Mouse (Mus musculus): ENCODE results near the gene Erc2.

Erc2 gene

DNA sequence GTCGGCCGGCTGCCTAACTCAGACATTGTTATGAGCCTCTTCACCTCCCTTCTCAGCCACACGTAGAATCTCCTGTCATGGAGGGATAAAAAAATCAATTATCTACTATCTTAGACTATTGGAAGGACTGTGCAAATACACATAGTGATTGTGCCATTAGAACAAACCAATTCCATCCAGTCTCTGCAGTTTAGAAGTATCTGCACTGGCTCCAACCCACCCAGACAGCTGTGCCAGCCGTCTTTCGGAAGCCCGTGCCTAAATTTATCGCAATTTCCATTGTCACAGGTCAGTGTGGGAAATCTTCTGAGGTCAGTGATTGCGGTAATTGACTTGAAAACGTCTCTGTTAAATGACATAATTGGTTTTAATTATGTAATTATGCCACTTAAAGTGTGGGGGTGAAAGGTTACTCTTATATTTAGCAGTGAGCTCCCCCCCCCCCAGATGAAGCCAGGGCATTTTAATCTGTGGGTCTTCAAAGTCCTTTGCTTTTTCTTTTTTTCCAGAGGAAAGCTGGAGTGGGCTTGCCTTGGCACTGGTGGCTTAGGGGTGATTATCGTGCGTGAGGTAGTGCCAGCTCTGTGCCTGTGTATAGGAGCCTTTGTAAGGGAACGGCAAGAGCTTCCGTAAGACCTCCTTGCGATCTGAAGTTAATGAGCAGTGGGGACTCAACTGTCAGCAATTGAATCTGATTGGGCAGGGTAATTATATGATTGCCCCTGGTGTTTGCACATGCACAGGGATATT is 759.7 kb downstream of the Erc2 start:
- no peak for DNase-seq (ENCODE audit: low spot score)

DNA sequence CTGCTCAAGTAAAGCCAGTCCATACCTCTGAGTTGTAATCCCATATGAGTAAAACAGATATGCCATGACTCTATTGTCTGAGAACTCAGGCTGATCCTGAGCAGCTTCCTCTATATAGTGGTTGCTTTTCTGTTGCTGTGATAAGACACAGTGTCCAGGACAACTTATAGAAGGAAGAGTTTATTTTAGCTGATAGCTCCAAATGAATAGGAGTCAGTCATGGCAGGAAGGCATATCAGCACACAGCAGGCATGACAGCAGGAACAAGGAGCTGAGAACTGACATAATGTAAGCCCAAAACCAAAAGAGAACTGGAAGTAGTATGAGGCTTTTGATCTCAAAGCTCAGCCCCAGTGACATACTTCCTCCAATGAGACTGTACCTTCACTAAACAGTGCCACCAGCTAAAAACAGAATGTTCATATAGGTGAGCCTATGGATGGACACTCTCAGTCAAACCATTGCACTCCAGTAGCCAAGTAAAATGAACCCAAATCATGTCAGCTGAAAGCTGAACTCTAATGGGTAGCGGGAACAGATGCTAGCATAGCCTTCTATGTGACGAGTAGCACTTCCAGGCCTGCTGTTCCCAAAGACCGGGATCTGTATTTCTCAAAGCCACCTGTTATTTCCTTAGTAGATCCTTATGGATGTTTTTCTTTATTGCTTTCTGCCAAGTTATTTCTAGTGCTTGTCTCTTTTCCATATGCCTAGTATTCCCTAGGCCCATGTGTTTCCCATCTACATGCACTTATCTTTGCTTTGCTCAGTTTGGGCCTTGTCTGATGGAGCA is 764.8 kb downstream of the Erc2 start:
- no peak for DNase-seq (ENCODE audit: low spot score)

DNA sequence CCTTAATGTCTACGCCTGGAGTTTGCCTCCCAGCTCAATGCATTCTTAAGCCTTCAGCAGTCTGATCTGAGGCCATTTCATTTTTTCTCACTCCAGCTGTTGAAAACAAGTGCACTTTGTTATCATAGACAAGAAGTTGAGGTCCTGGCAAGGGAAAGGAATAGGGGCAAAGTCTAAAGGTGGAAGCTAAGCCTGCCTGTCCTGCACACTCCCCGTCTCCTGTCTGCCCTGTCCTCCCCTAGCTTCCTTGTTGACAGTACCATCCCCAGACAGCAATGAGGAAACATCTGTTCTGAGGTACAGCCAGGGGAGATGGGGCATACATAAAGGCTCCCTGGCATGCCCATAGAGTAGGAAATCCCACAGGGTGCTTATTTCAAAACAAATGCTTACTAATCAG is 776.7 kb downstream of the Erc2 start:
- DNase-seq (ENCODE audit: low spot score), result no peak

DNA sequence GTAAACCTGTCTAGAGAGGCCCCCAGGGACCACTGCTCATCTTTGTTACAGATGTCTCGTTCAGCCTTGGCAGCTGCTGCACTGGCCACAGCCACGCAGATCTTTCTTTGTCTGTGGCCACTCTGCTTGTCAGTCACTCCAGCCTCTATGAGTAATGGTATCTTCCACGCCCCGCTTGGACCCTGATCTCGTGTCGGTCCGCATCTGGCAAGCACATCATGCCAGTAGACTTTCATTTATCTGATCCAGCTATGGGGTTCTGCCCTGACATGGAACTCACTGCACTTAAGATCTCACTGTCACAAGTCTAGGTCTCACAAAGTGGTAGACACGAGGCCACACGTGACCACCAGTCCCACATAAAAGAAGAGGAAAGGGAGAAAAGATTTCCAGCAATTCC is 777.7 kb downstream of the Erc2 start:
- no peak for DNase-seq (ENCODE audit: low spot score)

DNA sequence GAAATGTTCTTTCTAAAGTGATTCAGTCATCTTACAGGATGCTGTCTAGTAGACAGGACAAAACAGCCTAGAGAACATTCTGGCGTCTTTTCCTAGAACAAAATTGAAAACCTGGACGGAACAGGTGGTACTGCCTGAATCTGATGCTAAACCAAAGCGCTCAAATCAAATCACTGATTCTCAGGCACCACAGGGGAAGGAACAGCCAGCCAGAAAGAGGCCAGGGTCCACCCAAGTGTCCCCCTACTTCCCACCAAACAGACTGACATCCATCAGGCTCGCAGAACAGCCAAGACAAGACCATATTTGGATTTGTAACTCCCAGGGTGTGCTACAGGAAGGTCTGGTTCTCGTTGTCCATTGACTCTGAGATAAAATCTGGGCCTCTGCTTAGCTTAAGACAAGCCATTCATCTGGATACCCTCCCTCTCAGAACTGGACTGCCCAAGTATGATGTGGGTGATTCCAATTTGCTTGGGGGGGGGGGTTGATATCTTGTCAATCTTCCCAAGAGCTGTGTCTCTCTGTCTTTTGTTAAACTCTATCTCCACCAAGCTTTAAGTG is 783.1 kb downstream of the Erc2 start:
- DNase-seq (ENCODE audit: low spot score), result no peak

DNA sequence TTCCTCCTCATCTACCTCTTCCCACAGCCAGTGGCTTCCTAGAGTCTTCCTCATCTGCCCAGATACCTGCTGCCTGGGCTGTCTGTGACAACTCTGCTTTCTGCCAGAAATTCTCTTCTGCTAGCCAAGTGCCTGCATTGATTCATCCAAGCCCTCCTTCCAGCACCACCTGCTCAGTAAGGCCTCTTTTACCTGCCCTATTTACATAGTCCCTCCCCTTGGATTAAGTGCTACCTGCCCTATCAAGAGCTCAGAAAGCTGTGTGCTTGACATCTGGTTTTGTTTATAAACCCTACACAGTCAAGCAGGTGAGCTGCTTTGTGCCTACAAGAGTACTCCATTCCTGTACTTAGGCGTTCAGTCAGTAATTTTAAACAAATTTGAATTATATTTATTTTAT is 787.2 kb downstream of the Erc2 start:
- no peak for DNase-seq (ENCODE audit: low spot score)

DNA sequence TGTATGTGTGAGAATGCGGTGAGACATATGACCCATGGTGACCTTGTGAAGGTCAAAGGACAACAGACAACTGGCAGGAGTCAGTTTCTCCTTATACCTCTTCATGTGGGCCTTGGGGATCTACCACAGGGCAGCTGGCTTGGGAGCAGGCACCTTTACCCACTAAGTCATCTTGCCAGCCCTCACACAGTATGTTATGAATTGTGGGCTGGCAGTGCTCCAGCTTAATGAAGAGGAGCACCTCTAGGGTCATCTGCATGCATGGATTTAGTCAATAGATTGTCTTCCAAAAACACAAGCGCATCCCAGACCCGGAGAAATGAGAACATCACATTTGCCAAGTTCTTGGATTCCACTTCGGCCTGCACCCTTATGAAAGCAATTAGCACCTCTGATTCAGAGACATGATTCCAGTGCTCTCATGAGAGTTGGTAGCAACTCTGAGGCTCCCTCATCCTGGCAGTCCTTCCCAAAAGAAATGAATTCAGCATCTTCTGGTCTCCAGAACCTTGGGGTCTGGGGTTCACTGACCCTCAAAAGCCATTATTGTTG is 787.6 kb downstream of the Erc2 start:
- DNase-seq (ENCODE audit: low spot score), result no peak

DNA sequence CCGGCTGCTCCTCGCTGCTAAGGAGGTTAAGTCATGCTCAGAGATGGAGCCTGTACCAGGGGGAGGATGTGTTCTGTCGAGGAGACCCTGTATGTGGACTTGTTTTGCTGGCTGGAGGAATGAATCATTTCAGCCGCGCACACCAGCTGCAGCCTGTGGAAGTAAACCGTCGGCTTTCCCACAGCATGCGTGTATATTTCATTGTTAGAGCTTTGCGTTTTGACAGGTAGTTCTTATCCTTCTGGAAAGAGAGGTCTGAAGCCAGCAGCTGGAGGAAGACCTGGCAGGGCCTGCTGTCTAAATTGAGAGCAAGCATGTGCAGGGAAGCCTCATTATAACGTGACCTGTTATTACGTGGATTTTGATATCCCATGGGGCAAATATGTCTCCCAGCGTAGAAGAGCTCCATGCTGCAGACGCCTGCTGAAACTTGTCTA is 788.6 kb downstream of the Erc2 start:
- no peak for DNase-seq (ENCODE audit: low spot score)

DNA sequence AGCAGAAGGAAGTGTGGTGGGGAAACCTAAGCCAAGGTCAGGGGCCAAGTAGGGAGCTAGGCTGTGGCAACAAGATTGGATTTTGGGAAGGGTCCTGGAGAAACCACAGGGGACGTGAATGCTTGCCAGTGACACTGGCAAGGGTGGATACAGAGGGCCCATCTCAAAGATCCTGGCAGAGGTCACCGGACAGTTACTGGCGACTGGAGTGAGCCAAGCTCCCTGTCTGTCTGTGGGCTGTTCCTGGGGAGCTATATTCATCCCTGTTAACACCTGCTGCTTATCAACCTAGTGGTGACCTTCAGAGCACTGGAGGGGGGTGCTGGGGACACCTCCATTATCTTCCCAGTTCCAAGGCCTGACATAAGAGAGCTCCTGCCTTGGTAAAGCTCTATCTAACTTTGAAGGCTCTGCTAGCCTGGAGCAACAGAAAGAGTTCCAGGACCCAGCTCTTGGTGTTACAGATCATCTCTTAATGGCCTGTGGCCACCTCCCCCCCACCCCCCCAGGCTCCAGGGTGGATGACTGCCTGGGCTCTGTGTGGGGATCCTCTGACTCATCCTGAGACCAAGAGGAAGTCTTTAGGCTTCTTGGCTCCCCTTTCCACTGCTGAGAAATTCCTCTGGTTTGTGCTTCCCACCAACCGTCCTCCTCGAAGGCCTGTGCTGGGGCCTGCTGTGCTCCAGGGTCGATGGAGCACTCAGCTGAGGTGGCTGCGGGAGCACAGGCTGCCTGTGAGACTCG is 790.2 kb downstream of the Erc2 start:
- DNase-seq (ENCODE audit: low spot score), result no peak

DNA sequence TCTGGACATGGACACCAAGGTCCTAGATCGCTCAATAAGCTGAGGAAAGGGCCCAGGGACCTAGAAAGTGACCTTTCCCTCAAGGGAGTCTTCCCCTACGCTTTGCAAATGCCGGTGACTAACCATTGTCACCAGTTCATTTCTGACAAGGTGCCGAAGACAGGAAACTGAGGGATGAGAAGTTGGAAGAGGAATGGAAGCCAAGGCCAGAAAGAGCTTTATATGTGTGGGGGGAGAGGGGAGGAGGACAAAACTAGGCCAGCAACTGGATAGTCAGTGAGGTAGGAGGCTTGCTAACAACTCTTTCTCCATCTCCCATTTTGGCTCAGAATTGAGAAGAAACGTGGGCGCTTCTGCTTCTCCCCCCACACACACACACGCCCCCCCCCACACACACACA is 791.3 kb downstream of the Erc2 start:
- DNase-seq (ENCODE audit: low spot score), result no peak

DNA sequence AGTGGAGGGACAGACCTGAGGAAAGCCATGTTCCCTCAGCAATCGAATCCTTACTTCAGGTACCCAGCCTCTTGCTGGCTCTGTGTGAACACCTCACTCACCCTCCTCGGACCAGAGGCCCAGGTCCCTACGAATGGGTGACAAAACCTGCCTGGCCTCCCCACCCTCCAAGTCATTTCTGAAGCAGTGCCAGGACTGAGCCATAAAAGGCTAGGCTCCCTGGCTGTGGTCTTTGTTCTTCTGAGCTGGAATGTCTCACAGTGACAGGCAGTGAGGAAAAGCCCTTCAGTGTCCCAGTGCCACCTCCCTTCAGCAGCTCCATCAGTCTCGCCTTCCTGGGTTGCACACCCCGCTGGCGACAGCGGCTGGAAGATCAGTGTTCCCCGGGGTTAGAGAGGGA is 794.8 kb downstream of the Erc2 start:
- DNase-seq (ENCODE audit: low spot score), result no peak

DNA sequence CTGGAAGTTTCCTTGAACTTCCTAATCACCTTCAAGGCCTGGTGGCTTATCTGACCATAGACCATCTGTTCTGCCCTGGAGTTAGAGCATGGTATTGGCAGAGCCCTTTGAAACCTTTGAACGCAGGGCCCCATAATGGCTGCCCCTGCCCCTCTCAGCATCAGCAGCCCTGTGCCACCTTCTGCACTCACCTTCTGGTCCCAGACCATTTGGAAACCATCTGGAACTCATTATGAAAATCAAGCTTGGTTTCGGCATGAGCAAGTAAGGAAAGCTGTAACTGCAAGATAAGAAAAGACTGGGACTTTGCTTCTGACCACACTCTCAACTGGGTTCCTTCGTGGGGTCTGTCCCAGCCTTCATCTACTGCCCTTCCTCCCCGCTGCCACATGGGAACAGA is 796.3 kb downstream of the Erc2 start:
- DNase-seq (ENCODE audit: low spot score), result no peak

DNA sequence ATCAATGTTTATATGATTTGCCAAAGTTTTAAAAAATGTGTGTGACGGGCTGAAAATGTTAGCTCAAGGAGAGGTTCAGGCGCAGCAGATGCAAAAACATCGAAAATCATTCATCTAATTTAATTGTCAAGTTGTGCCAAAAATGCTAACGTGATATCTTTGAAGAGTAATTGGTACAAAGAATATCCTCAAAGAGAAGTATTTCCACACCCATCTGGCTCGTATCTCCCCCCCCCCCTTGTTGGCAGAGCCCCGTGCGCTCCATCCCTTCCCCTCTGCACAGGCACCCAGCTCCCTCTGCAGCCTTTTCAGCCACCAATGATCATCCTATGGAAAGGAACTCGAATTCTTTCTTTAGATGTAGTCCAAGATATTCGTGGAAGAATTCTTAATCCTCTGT is 797.0 kb downstream of the Erc2 start:
- DNase-seq (ENCODE audit: low spot score), result no peak

DNA sequence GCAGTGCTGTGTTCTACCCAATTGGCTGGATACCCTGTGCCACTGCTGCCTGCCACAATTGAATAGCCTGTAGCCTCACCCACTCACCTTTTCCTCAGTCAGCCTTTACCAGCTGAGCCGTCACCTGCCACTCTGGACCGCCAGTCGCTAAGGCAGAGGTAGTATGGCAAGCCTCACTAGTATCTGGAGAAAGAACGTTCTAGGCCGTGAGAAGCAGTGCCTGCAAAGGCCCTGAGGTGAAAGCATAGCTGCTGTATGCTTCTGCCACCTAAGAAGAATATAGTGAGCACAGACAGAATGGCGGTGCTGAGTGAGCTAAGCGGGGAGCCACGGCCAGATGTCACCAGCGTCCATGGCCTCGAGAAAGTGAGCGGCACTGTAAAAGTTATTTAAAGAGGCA is 798.4 kb downstream of the Erc2 start:
- no peak for DNase-seq (ENCODE audit: low spot score)

DNA sequence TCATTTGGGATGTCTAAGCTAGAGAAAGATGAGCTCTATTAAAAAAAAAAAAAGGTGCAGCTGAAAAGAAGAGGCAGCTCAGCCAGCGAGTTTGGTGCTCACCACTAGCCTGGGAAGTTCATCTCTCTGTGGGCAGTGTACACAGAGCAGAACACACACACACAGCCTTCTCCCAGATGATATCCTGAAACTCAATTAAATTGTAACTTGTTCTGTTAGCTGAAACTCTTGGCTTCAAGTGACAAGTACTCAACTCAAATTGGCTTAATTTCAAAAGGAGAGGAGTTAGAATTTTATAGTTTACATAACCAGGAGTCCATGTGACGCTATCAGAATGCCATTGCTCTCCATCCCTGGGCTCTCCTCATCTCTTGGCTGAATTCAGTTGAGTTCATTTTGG is 804.4 kb downstream of the Erc2 start:
- DNase-seq (ENCODE audit: low spot score), result no peak

DNA sequence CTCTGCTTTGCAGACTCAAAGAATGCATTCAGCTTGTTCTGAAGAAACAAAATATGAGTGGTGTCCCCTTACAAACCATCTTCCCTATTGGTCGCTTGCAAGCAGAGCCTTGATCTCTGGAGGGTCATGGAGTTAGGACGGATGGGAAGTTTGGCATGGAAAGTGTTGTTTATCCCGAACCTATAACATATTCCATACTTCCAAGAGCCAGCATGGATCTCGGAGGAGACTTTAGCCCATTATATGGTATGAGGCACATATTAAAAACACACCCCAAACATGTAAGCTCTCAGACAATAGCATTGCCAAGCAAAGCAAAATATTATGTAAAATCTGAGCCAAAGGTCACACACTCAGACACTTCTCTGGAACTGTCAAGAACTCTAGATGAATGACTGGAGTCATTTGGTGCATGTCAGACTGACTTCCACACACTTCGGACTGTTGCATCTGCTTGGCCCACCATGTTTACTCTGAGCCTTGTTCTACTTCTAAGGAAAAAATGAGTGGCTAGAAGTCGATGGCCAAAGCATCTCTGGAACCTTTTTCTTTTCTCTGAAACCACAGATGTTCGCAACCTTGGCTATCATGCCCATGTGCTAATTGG is 809.6 kb downstream of the Erc2 start:
- no peak for DNase-seq (ENCODE audit: low spot score)

DNA sequence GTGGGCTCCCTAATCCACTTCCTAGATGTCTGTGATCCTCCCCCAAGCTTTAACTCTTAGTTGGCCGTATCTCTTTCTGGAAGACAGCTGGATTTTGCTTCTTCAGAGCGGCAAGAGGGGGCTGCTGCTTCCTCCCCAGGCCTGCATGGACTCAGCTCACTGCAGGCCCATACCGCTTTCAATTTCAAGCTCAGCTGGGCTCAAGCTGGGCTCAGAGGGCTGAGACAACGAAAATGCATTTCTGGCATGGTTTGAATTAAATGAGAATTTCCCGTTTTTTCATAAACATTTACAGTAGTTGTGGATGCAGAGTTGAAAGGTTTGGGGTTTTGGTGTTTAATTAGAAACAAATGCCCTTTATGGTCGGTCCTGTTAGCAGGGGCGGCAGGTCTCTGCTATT is 812.8 kb downstream of the Erc2 start:
- no peak for DNase-seq (ENCODE audit: low spot score)

DNA sequence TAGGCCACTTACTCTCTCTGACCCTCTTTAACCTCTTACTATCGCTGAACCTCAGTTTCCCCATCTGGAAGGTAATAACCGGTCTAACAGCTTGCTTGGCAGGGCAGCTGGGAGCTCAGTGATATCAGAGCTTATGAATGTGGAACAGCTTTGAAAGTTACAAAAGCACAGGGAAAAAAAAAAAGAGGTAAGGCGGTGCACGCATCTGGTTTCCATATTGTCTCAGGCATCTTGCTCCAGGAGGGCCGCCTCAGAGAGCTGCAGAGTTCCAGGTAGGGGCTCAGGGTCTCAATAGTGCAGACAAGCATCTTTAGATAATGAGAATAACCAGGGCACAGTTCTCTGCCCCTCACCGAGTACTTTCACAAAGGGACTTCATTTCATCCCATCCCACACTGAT is 816.9 kb downstream of the Erc2 start:
- DNase-seq (ENCODE audit: low spot score), result no peak

DNA sequence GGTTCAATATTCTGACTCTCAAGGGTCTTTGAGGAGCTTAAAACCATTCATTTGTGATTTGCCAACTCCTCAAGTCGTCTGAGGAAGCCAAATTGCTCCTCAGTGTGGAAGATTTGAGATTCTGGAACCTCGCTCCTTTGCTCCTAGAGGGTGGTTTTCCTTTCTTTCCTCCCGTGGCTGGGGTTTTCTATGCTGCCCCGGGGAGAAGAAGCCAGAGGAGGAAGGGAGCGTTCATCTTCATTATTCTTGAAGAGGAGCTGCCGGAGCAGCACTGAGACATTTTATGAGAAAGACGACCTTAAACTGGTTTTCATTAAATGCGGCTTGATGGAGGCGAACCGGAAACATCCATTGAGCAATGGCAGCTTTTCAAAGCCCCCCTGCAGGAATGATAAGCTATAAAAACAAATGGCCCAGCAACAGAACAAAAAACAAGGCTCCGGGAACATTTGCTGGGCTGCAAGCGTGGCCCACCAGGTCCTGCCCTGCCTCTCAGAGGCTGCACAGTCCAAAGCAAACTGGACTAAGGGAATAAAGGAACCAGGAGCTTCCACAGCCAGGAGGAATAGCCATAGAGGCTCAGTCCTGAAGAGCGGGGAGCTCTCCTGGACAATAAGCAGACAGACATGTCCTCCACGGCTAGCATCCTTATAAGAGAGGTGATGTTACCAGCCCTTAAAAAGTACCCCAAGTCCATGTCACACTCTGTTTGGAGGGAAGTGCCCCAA is 819.2 kb downstream of the Erc2 start:
- peak; percentile 57 for DNase-seq (ENCODE audit: low spot score)

DNA sequence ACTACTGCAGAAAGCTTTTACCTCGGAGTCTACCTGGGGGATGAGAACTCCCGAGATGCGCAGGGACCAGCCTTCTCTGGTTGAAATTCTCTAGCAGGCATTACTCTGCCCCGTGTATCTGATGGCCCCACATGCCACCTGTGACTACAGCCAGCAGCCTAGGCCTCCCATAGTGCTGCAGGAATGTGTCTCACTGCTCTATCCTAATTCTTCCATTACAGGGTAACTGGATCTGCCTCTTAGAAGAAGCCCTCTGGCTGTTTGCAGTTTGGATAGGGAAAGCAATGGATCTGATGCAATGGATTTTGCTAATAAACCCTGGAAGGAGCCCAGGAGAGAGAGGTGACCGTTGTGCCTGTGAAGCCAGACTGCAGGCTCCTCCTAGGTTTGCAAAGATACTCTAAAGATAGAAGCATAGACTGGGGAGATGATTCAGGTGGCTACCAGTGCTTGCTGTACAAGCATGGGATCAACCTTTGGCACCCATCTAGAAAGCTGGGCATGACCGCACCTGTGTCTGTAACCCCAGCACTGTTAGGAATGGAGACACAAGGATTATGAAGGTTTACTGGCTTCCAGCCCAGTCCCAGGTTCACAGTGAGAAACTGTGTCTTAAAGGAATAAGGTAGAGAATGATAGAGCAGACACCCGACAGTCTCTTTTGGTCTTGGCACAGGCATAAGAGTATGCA is 821.2 kb downstream of the Erc2 start:
- DNase-seq (ENCODE audit: low spot score), result no peak

DNA sequence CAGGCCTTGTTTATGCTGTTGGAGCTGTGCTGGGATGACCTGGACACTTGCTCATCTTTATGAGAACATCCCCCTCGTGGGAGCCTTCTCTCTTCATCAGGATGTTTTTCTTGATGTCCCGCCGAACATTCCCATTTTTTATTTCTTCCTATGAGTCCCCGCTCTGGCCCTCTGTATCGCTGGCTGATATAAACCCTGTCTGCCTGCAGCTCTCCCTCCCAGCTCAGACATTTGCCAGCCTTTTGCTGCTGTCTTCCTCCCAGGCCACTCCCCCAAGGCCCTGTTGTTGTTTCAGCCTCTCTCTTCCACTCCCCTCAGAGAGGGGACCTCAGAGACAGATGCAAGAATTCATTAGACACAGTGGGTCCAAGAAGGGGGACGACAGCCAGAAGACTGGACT is 823.5 kb downstream of the Erc2 start:
- no peak for DNase-seq (ENCODE audit: low spot score)

Measured in embryo, embryonic 10.5 days (tissue).